Mouse (Mus musculus) cortical plate, adult 2 months (tissue): ENCODE data around the gene Hdhd3. TPM values are rescaled to one million over a fixed set of nuclear protein-coding genes. Genes with fewer than 3 reads are reported as not detected.

Experiments
- H3K27ac ChIP-seq: fragments of 200-500 bp; 2 replicates; pipeline ENCODE4 v1.5.1; 2012; ENCODE audit warnings: low read length, control low read depth, inconsistent platforms; ENCODE audit not compliant: insufficient read depth
- H3K4me1 ChIP-seq: fragments of 200-500 bp; 2 replicates; pipeline ENCODE4 v1.6.1; 2011; ENCODE audit warnings: low read length; ENCODE audit not compliant: control insufficient read depth, insufficient read depth
- H3K4me3 ChIP-seq: fragments of 200-500 bp; 2 replicates; pipeline ENCODE4 v1.5.1; 2011; ENCODE audit warnings: mild to moderate bottlenecking, low read length, control low read depth; ENCODE audit not compliant: insufficient read depth
- CTCF ChIP-seq: fragments of 200-500 bp; IDR thresholded peaks from 2 replicates; pipeline ENCODE4 v1.5.1; 2011; ENCODE audit warnings: mild to moderate bottlenecking, control low read depth, low read length; ENCODE audit not compliant: insufficient read depth; ENCODE audit errors: extremely low read depth
- POLR2A ChIP-seq: fragments of 200-500 bp; IDR thresholded peaks from 2 replicates; pipeline ENCODE4 v1.6.1; 2011; ENCODE audit warnings: mild to moderate bottlenecking, low read length, control low read depth; ENCODE audit not compliant: insufficient read depth; ENCODE audit errors: extremely low read depth
- polyA plus RNA-seq: library from polyadenylated mRNA; depleted of rRNA; stranded (reverse); fragments of >200 nt; gene quantifications from 2 replicates; pipeline ENCODE4 v1.2.3, GENCODE M21; 2012

Gene Hdhd3
- polyA plus RNA-seq, 1 experiment = 7.6 TPM

GRCm38 (mm10) chr4:62514995-62515394, 11.7 kb upstream of the Hdhd3 start:
- Histone ChIP-seq H3K27ac (no peak overlapping the region), H3K4me3 (no peak overlapping the region), H3K4me1 (peaks cover 9% of the 10 kb centered on the region)
- no peak for TF ChIP-seq POLR2A
- no peak for TF ChIP-seq CTCF

GRCm38 (mm10) chr4:62513998-62514506, 10.8 kb upstream of the Hdhd3 start:
- TF ChIP-seq POLR2A (no peak), CTCF (no peak)
- Histone ChIP-seq H3K27ac (no peak overlapping the region), H3K4me3 (no peak overlapping the region), H3K4me1 (peaks cover 9% of the 10 kb centered on the region)

DNA sequence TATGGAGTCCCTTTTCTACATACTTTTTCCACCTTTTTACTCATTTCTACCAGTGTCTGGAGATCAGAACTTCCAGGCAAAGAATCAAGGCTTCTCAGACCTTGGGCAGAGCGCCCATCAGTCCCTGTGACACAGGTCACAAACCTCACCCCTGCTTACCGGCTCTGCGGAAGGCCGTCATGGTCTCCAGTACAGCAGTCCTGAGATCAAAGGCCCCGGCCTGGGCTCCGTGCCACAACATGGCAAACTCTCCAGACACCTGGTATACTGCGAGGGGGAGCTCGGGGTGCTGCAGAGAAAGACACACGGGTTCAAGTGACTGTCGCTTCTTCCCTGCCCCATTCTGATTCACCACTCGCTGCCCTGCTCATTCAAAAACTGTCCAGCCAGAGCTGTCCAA, 6.7 kb upstream of the Hdhd3 start:
- Histone ChIP-seq H3K4me3 (no peak overlapping the region), H3K4me1 (no peaks in the 10 kb centered on the region), H3K27ac (no peak overlapping the region)
- TF ChIP-seq POLR2A (no peak), CTCF (no peak)

- TF ChIP-seq POLR2A (no peak), CTCF (no peak)
- Histone ChIP-seq H3K27ac (no peak overlapping the region), H3K4me1 (no peaks in the 10 kb centered on the region), H3K4me3 (no peak overlapping the region)
These were observed 5.6 kb upstream of the Hdhd3 start for GRCm38 (mm10) chr4:62508839-62509238.

GRCm38 (mm10) chr4:62506798-62507197, 3.5 kb upstream of the Hdhd3 start:
- Histone ChIP-seq H3K4me3 (no peak overlapping the region), H3K27ac (no peak overlapping the region), H3K4me1 (no peaks in the 10 kb centered on the region)
- TF ChIP-seq POLR2A = no peak
- TF ChIP-seq CTCF = peak; percentile 35

DNA sequence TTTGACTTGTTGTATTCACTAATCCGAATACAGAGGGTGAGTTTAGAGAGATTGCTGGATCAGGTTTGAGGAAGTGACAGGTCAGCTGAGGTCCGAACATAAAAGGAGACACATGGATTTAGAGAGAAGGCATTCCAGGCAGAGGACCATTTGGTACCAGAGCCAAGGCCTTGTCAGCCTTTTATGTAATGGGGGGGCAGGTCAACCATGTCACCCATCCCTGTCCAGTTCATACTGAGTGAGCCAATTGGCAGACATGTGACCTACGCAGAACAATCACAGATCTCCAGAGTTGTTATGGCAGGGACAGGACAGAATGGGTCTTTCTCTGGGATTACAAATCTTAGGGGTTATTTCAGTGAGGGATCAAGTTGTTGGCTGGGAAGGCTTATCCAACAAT, 2.7 kb upstream of the Hdhd3 start:
- Histone ChIP-seq H3K4me1 (no peaks in the 10 kb centered on the region; the same call in 1 of the 2 replicates), H3K27ac (no peak overlapping the region), H3K4me3 (no peak overlapping the region)
- TF ChIP-seq CTCF = no peak
- TF ChIP-seq POLR2A = no peak

DNA sequence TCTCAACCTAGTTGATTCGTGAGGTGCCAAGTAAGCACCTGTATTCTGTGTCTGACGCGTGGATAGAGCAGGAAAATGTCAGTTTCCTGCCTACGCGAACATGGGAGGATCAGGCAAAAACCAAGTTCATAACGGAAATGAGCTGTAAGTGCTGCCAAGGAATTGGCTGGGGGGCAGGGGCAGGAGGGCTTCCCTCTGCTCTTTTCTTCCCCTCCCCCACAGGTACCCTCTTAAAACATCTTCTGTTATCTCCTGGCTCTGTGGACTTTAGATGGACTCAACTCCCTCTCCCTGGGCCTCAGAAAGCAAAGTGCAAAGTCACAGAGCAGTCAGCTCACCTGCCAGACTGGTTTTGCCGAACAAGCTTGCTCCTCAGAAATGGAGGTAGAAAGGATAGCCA, 298 bp downstream of the Hdhd3 start:
- H3K27ac ChIP-seq = no peak overlapping the region
- no peak for TF ChIP-seq POLR2A
- no peak for TF ChIP-seq CTCF

GRCm38 (mm10) chr4:62501964-62502732, 1.1 kb downstream of the Hdhd3 start:
- H3K4me3 ChIP-seq = peak overlapping the region; percentile 66
- H3K4me1 ChIP-seq = no peaks in the 10 kb centered on the region; the same call in 1 of the 2 replicates
- H3K27ac ChIP-seq = peak overlapping the region; percentile 18; the same call in 1 of the 2 replicates
- TF ChIP-seq POLR2A (peak; percentile 82; the same call in 1 of the 2 replicates), CTCF (no peak)

More for the DNA sequence above, 298 bp downstream of the Hdhd3 start:
- H3K4me3 ChIP-seq = no peak overlapping the region
- H3K4me1 ChIP-seq = no peaks in the 10 kb centered on the region; the same call in 1 of the 2 replicates

DNA sequence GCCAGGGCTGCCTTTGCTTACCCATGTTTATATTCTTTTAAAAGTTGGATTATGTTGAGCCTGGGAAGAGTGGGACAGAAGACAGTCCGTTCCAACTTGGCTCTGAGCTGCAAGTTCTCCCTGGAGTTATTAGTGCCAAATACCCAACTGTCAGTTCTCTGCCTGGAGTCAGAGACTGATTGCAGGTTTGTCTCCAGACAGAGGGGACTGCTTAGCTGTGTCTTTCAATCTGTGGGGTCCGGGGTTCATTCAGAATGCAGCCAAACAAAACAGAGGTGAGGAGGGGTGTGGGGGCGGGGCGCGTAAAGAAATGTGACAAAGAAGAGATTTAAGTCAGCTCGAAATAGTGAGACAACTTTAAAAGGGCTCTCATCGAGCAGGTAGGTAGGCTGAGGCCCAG, 1.7 kb downstream of the Hdhd3 start:
- no peak for TF ChIP-seq CTCF
- TF ChIP-seq POLR2A = no peak
- Histone ChIP-seq H3K4me1 (peaks cover 2% of the 10 kb centered on the region), H3K4me3 (peak overlapping the region; percentile 66), H3K27ac (no peak overlapping the region)

- Histone ChIP-seq H3K4me1 (peaks cover 5% of the 10 kb centered on the region), H3K4me3 (no peak overlapping the region), H3K27ac (no peak overlapping the region)
- TF ChIP-seq CTCF (no peak), POLR2A (no peak)
These were observed 2.5 kb downstream of the Hdhd3 start for GRCm38 (mm10) chr4:62500799-62501198.
